Mouse (Mus musculus): ENCODE measurements at regions not wholly inside any gene's neighbourhood (a gene's known extent, or its start where the extent isn't known, plus 50 kb on each side); places are given as distances from the start of the nearest gene placed in this dataset.

- TF ChIP-seq CTCF (IDR thresholded peaks at IDR 0.05; ENCODE audit: low read depth, low read length), result no peak
- TF ChIP-seq TAL1 (conservative IDR thresholded peaks at IDR 0.05; ENCODE audit: low read depth, low read length), result no peak
- no peak for TF ChIP-seq POLR2AphosphoS5 (IDR thresholded peaks at IDR 0.05; ENCODE audit: insufficient replicate concordance, low read depth, low read length)
These were observed 168.1 kb downstream of the Rnf152 start for GRCm38 (mm10) chr1:105188210-105188919.
